Mouse (Mus musculus) lung, postnatal 10 days (tissue): ENCODE data around the gene AU041133.
"Not testable (repeated sequence)": the region's sequence is repeated elsewhere in the genome, so short reads cannot be mapped to it uniquely, and the experiment has no call there.

Experiments used
- DNase-seq: peaks from one replicate; pipeline ENCODE4 v3.0.0; 2021

The AU041133 gene

DNA sequence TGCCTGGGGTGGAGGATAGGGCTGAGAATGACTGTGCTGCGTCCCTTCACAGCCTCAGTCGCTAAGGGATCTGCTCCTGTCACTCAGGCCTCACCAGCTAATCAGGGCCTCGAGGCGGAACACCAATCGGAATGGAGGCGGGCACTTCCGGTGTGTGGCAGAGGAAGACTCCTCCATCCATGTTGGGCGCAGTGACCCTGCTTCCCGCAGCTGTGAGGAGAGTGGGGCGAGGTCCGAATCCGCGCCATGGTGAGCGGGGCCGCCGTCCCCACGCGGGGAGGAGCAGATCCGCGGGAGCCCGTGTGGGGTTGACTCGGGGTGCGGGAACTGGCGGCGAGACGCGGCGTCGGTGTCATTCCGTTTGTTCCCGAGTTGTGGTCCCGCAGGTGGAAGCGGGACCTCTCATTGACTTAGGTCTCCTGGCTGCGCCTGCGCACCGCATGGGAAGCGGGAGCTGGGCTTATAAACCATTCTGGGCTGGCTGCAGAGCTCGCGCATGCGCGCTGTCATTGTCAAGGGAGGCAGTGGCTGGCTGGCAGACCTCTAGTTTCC lies at the start of gene AU041133:
TSS of gene AU041133 (plus strand) at position 164 of the 552 bp plus-strand sequence.
- DNase-seq: peak; percentile 92

DNA sequence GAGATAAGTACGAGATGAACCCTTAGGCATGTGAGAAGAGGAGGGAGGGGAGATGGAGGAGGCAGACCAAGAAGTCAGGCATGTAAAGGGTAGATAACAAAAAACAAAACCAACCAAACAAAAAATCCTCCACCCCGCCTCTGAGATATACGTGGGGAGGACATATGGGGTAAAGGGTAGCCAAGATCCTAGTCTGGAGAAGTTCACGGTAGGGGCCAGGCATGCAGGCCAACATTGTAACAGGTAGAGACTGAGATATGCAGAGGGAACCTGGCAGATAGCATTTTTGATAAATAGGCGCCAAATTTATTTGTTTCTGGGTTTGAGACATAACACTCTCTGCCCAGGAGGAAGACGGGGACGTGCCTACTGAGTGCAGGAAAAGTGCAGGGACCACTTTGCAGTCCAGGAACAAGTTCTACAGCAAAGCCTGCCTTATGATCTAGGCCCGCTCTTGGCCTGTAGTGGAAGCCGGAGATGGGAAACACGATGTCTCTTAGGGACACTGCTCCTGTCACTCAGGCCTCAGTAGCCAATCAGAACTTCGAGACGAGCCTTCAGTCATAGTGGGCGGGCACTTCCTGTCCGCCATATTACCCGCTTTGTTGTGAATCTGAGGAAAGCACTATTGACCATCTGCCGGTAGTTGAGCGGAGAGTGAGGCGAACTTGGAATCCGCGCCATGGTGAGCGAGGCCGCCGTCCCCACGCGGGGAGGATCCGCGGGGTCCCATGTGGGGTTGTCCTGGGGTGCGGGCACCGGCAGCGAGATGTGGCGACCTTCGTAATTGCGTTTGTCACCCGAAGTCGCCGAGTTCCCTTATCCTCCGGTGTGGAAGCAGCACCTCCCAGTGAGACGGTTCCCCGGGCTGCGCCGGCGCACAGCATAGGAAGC lies 44.8 kb upstream of the AU041133 start, which contains the start of gene BC024063:
TSS of gene BC024063 (plus strand) at position 626 of the 894 bp plus-strand sequence.
- peak; percentile 81 for DNase-seq

DNA sequence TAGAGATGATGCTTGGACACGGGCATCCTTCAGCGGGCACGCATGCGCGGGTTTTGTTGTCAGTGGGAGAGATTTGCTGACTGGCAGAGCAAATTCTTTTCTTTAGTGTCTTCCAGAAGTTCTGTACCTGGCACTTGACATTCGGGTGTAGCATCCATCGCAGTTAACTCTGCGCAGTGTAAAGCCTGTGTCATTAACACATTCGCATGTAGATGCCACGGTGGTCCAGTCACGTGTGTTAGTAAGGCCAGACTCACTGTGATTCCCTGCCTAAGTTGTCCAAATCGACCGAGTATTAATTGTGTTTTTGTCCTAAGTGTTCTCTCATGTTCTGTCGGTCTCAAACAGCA lies 44.2 kb upstream of the AU041133 start:
- not testable (repeated sequence) for DNase-seq

DNA sequence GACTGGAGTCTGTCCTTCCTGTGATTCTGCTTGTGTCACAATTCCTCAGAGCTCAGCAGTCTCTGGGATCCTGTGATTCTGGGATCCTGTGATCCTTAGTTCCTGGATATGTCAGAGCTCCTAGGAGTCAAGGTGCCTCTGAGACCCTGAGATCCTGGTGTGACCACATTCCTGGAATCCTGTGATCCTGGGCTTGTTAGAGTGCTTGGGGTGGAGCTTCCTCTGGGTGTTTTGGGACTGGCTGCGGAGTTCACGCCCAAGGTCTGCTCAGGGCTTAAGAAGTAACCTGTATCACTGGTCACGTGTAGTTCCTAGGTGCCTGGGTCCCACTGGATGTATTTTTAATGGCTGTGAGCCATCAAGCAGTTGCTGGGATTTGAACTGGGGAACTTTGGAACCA lies 10.6 kb upstream of the AU041133 start:
- DNase-seq: no peak

DNA sequence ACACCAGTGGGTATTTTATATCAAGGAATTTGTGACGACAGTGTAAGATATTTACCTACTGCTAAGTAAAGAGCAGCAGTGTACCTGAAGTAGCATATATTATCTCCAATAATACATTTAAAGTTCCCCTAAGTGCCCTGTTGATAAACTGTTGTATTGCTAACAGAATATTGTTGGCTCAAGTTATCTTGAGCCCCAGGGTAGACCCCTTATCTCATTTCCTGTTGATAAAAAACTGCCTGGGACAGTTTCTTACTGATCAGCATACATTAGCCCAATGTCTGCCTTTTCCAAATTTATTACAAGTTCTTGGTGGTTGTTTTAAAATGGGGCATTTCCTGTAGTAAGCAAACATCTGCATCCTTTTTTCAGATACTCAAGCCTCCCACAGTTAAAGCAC lies 17.5 kb downstream of the AU041133 start:
- DNase-seq: no peak

DNA sequence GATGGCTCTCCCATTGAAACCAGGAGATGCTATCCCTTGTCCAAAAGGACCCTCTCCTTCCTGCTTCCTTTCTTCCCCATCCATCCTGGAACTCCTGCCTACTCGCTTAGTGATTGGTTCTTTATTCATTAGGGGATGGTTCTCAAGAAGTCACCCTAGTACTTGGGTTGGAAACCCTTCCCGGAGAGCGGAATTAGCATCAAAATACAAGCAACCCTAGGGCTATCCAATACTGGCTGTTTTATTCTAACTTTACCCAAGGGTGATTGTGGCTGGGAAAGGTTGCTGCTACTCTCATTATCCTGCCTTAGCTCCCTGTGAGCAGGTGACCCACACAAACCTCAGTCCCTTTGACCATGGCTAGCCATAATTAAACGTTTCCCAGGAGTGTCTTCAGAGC lies 19.8 kb downstream of the AU041133 start:
- no peak for DNase-seq

DNA sequence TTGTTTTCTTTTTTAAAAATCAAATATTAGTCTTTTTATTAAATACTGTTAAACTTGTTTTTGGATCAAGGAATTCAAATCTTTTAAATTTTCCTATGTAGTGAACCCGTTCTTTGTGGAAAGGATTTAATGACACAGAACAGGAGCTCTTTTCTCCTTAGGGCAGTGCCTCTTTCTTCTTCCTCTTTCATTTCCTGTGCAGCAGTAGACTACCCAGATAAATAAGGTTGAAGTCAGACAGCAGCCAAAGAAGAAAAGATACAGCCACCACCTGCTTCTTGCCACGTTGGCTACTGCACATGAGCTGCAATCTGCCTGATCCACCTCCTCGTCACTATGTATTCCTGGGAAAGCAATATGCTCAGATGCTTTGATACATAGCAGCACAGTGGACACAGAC lies 40.0 kb downstream of the AU041133 start:
- DNase-seq: no peak

DNA sequence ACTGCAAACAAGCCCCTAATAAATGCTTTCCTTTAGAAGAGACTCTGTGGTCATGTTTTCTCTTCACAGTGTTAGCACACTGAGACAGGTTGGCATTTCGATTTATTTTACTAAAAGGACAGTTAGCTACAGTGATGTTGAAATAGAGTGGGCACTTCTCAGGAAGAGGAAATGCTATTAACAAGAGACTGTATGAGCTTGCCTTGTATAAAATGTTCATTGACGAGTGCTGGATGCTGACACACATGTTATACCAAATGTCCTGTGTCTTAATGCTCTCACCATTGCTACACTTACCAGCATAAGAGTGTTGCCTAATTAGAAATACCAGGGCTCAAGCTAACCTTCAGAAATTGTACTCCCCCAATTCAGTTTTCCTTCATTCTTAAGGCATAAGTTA lies 42.0 kb downstream of the AU041133 start:
- no peak for DNase-seq

DNA sequence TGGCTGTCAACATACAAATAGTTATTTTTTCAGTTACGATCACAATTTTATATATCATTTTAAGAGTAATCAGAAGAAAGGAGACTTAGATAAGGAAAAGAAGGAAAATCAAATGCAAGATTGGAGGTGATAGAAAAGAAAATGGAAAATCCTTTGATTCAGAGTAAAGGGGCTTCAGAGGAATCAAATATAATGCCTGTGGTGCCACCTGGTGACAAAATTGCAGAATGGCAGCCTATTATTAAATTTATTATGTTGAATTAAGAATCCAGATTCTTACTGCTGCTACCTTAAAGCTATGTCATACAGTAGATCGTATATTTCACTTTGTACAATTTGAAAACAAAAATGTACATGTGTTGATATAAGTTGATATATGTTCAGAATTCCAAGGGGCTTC lies 43.0 kb downstream of the AU041133 start:
- DNase-seq: peak; percentile 34

DNA sequence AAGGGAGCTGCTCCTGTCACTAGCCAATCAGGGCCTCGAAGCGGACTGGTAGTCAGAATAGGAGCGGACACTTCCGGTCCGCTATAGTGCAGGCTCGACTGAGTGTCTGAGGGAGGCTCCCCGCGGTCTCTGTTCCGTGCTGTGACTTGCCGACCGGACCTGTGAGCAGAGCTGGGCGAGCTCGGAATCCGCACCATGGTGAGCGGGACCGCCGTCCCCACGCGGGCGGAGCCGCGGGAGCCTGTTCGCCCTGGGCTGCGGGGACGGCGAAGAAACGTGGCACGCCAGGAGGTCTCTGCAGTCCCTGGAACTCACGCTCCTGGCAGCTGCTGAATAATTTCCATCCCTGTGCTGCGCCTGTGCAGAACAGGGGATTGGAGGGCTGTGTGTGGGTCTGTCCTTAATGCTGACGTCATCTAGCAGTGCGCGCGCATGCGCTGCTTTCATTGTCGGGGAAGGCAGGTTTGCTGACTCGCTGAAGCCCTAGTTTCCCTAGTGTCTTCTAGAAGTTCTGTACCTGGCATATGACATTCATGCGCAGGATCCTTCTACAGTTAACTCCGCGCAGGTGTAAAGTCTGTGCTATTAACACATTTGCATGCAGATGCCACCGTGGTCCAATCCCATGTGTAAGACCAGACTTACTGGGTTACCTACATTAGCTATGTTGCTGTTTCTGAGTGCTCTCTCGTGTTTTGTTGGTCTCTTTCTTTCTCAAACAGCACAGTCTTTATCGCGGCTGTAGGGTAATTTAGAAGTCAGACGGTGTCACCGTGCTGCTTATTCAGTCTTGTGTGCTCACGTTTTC lies 50.6 kb downstream of the AU041133 start:
- peak; percentile 86 for DNase-seq
